Mouse (Mus musculus): ENCODE data around the gene Hagh. TPM values are rescaled to one million over a fixed set of nuclear protein-coding genes. Genes with fewer than 3 reads are reported as not detected.

Hagh gene
- polyA plus RNA-seq, 1 experiment from 2014 or later = 116 TPM

- ChIA-PET POLR2A (no interaction called here), CTCF (interaction anchor here (0.8 to 2.0 kb wide), 12 partner anchors 11 to 123 kb away, joined by 3 to 17 read pairs (median 4); partner anchors contain the start of genes Hs3st6, Meiob and Msrb1)
- DNase-seq (ENCODE audit: low read depth, low spot score) (no peak), ATAC-seq (no peak)
- TF ChIP-seq CTCF (IDR thresholded peaks at IDR 0.05) = peak; percentile 49
- H3K27me3 ChIP-seq = peaks cover 26% of the 10 kb centered on the region
- in situ Hi-C loops (cut with MboI; ENCODE audit: low pct_unique_long_range_greater_than_20kb) = loop anchor here (5.0 kb wide), 1 partner anchor 75 kb away; no protein-coding TSS in a partner anchor
Observed at GRCm38 (mm10) chr17:24817503-24817902, 22.4 kb upstream of the Hagh start.

DNA sequence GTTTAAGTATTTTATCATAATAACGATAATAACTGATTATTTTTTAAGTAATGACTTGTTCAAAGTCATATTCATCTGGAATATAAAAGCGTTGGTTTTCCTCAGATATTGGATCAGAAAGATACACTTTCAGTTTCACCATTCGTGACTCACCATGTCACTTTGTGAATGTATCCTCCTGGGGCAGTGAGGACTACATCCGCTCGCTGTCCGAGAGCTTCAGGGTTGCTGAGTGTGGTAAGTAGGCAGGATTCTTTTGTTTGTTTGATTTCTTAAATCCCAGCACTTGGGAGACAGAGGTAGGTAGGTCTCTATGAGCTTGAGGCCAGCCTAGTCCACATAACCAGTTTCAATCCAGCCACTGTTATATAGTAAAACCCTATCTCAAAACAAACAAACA, 21.8 kb upstream of the Hagh start:
- DNase-seq (ENCODE audit: low read depth, low spot score) = no peak
- ATAC-seq = no peak
- POLR2A ChIA-PET = no interaction called here
- H3K27me3 ChIP-seq = peaks cover 23% of the 10 kb centered on the region
- CTCF ChIA-PET = interaction anchor here (0.8 to 2.0 kb wide), 12 partner anchors 10 to 123 kb away, joined by 3 to 17 read pairs (median 3); partner anchors contain the start of genes Hs3st6, Meiob and Msrb1
- no peak for TF ChIP-seq CTCF (IDR thresholded peaks at IDR 0.05)
- in situ Hi-C loops (cut with MboI; ENCODE audit: low pct_unique_long_range_greater_than_20kb) = loop anchor here (5.0 kb wide), 1 partner anchor 76 kb away; no protein-coding TSS in a partner anchor

- in situ Hi-C loops (cut with MboI; ENCODE audit: low pct_unique_long_range_greater_than_20kb) = loop anchor here (5.0 kb wide), 1 partner anchor 77 kb away; no protein-coding TSS in a partner anchor
- peaks cover 25% of the 10 kb centered on the region for H3K27me3 ChIP-seq
- no peak for ATAC-seq
- TF ChIP-seq CTCF (IDR thresholded peaks at IDR 0.05) = no peak
- ChIA-PET CTCF (no interaction called here), POLR2A (no interaction called here)
- no peak for DNase-seq (ENCODE audit: low read depth, low spot score)
Observed at GRCm38 (mm10) chr17:24819469-24819868, 20.5 kb upstream of the Hagh start.

DNA sequence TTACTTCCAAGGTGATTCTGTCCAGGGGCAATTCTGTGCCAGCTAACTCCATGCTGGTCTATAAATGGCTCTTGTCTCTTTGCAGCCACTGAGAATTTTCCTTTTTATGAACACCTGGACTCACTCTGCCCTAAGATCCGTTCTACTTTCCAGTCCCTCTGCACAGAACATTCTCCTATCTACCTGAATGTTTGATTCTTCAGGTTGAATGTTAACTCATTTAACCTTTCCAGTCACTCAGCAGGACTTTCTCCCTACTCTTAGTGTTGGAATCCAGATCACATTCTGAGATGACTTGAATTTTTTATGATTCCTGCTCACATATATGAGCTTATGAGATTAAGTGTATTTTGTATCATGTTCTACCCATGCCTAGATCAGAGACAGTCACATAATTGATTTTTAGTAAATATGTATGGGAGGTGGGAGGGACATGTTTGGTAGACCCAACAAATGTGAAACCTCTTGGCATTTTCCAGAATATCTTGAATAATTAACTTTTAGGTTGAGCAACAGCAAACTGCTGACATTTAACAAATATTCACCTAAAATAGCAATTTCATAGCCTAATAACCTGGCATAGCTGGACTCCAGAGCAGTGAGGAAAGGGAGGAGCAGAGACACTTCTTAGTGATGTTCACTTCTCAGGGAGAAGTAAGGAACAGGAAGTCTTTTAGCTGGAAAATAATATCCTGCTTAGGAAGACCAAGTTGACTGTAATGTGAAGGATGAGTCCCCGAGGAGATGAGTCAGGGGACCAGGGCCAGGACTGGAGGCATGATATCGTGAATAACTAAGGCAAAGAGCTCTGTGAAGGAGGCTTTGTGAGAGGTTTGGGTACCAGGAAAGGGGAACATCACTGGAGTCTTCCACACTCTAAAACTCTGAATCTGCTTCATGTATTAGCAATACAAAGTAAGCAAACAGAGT, 18.3 kb upstream of the Hagh start:
- no peak for TF ChIP-seq CTCF (IDR thresholded peaks at IDR 0.05)
- ChIA-PET CTCF (interaction anchor here (0.8 to 2.2 kb wide), 3 partner anchors 22 to 97 kb away, joined by 3 to 7 read pairs (median 3); partner anchors contain the start of gene Ndufb10), POLR2A (interaction anchor here (0.7 to 1.0 kb wide), 2 partner anchors 8 to 20 kb away, joined by 3 read pairs; no protein-coding TSS in a partner anchor)
- ATAC-seq = no peak
- DNase-seq (ENCODE audit: low read depth, low spot score) = no peak
- peaks cover 11% of the 10 kb centered on the region for H3K27me3 ChIP-seq
- in situ Hi-C loops (cut with MboI; ENCODE audit: low pct_unique_long_range_greater_than_20kb) = no loop called here

GRCm38 (mm10) chr17:24840341-24840740, 398 bp downstream of the Hagh start:
- no peak for DNase-seq (ENCODE audit: low read depth, low spot score)
- ChIA-PET CTCF (interaction anchor here (0.9 to 2.2 kb wide), 4 partner anchors 10 to 95 kb away, joined by 3 to 7 read pairs (median 4); partner anchors contain the start of gene Fahd1), POLR2A (interaction anchor here (0.7 to 1.2 kb wide), 2 partner anchors 9 to 1692 kb away, joined by 3 read pairs; no protein-coding TSS in a partner anchor)
- H3K27me3 ChIP-seq = peaks cover 5% of the 10 kb centered on the region
- in situ Hi-C loops (cut with MboI; ENCODE audit: low pct_unique_long_range_greater_than_20kb) = no loop called here
- TF ChIP-seq CTCF (IDR thresholded peaks at IDR 0.05) = no peak
- no peak for ATAC-seq

- in situ Hi-C loops (cut with MboI; ENCODE audit: low pct_unique_long_range_greater_than_20kb) = no loop called here
- CTCF ChIA-PET = interaction anchor here (1.3 to 2.2 kb wide), 2 partner anchors 41 to 82 kb away, joined by 3 to 7 read pairs; no protein-coding TSS in a partner anchor
- DNase-seq (ENCODE audit: low read depth, low spot score) (no peak), ATAC-seq (no peak)
- H3K27me3 ChIP-seq = peaks cover 4% of the 10 kb centered on the region
- POLR2A ChIA-PET = interaction anchor here (0.7 to 1.2 kb wide), 2 partner anchors 8 to 19 kb away, joined by 3 read pairs; no protein-coding TSS in a partner anchor
- TF ChIP-seq CTCF (IDR thresholded peaks at IDR 0.05) = peak; percentile 66
Observed at GRCm38 (mm10) chr17:24841133-24841532, 1.2 kb downstream of the Hagh start.

- in situ Hi-C loops (cut with MboI; ENCODE audit: low pct_unique_long_range_greater_than_20kb) = no loop called here
- ATAC-seq = no peak
- peak; percentile 63 for TF ChIP-seq CTCF (IDR thresholded peaks at IDR 0.05)
- no peaks in the 10 kb centered on the region for H3K27me3 ChIP-seq
- ChIA-PET POLR2A (no interaction called here), CTCF (interaction anchor here (0.7 to 2.3 kb wide), 6 partner anchors 17 to 97 kb away, joined by 3 to 6 read pairs (median 3); no protein-coding TSS in a partner anchor)
- no peak for DNase-seq (ENCODE audit: low read depth, low spot score)
Observed at GRCm38 (mm10) chr17:24842631-24843030, 2.7 kb downstream of the Hagh start.

DNA sequence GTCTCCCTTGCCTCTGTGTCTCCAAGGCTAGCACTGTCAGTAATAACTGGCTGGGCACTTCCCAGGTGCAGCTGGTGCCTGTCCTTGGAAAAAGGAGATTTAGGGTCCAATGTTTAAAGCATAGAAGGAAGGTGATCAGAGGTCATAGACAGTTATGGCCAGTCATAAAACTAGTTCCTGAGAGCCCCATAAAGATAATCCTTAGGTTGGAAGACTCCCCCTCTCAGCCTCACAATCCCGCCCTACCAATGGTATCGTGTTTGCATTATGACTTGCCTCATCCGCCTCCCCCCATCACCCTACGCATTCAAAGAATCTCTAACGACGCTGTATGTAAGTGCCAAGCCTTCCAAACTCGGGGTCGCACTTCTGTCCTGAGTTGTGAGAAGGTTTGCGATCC, 4.6 kb downstream of the Hagh start:
- in situ Hi-C loops (cut with MboI; ENCODE audit: low pct_unique_long_range_greater_than_20kb) = no loop called here
- ChIA-PET POLR2A (interaction anchor here (0.7 kb wide), 1 partner anchor 43 kb away, joined by 3 read pairs; no protein-coding TSS in a partner anchor), CTCF (interaction anchor here (0.9 to 2.3 kb wide), 3 partner anchors 29 to 99 kb away, joined by 3 to 6 read pairs (median 6); no protein-coding TSS in a partner anchor)
- H3K27me3 ChIP-seq = no peaks in the 10 kb centered on the region
- no peak for TF ChIP-seq CTCF (IDR thresholded peaks at IDR 0.05)
- ATAC-seq (no peak), DNase-seq (ENCODE audit: low read depth, low spot score) (no peak)

DNA sequence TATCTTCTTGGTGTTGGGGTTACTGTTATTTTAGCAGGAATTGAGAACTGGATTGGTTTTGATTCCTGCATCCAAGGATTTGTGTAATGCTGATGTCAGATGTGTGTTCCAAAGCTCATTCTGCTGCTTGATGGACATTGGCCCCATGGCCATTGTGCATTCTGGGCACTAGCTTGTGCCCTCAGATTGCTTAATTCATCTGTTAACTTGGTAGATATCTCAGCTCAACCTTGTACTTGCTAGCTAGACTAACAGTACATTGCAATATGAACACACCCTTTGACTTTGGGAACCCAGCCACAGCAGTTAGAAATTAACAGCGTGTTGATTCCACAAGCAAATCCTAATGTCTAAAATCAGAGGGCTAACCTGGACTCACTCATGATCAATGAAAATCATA, 7.4 kb downstream of the Hagh start:
- POLR2A ChIA-PET = interaction anchor here (0.6 to 1.2 kb wide), 2 partner anchors 18 to 1145 kb away, joined by 3 read pairs; partner anchors contain the start of gene Igfals
- ATAC-seq (no peak), DNase-seq (ENCODE audit: low read depth, low spot score) (no peak)
- no peaks in the 10 kb centered on the region for H3K27me3 ChIP-seq
- no peak for TF ChIP-seq CTCF (IDR thresholded peaks at IDR 0.05)
- in situ Hi-C loops (cut with MboI; ENCODE audit: low pct_unique_long_range_greater_than_20kb) = loop anchor here (5.0 kb wide), 1 partner anchor 40 kb away; the partner anchor contains the start of genes Nubp2 and Spsb3
- CTCF ChIA-PET = no interaction called here

GRCm38 (mm10) chr17:24848600-24849031, 8.7 kb downstream of the Hagh start:
- CTCF ChIA-PET = interaction anchor here (1.7 kb wide), 1 partner anchor 34 kb away, joined by 4 read pairs; no protein-coding TSS in a partner anchor
- in situ Hi-C loops (cut with MboI; ENCODE audit: low pct_unique_long_range_greater_than_20kb) = loop anchor here (5.0 kb wide), 1 partner anchor 39 kb away; the partner anchor contains the start of genes Nubp2 and Spsb3

More at GRCm38 (mm10) chr17:24848600-24849031, 8.7 kb downstream of the Hagh start:
- H3K27me3 ChIP-seq = no peaks in the 10 kb centered on the region
- POLR2A ChIA-PET = interaction anchor here (1.2 to 1.4 kb wide), 3 partner anchors 8 to 46 kb away, joined by 3 to 4 read pairs (median 3); partner anchors contain the start of genes Eme2, Igfals and Mrps34
- TF ChIP-seq CTCF (IDR thresholded peaks at IDR 0.05) = no peak
- DNase-seq (ENCODE audit: low read depth, low spot score) = no peak
- ATAC-seq = no peak
